Mouse (Mus musculus) kidney, embryonic 14.5 days (tissue): ENCODE data around the gene Sparc. TPM values are rescaled to one million over a fixed set of nuclear protein-coding genes. Genes with fewer than 3 reads are reported as not detected.
A peak's percentile ranks its signal among the peaks of the same experiment; 100 is the strongest.

Experiments
- ATAC-seq: fragments of 200-750 bp; cut with Nextera tagmentation; 2 replicates; pipeline ENCODE4 v1.8.0; 2017; ENCODE audit warnings: moderate number of reproducible peaks, mild to moderate bottlenecking, moderate TSS enrichment, moderate library complexity; ENCODE audit not compliant: low FRiP score, low TSS enrichment
- H3K27ac ChIP-seq: fragments of 300-500 bp; sonication (generic); 2 replicates; pipeline ENCODE4 v1.5.1; 2014; ENCODE audit warnings: low read depth, mild to moderate bottlenecking, low read length, moderate library complexity, mixed read lengths
- H3K27me3 ChIP-seq: fragments of 300-500 bp; sonication (generic); 2 replicates; pipeline ENCODE4 v1.6.1; 2014; ENCODE audit warnings: mild to moderate bottlenecking, low read length; ENCODE audit not compliant: control insufficient read depth, insufficient read depth
- H3K36me3 ChIP-seq: fragments of 300-500 bp; sonication (generic); 2 replicates; pipeline ENCODE4 v1.6.1; 2014; ENCODE audit warnings: low read length, mixed read lengths; ENCODE audit not compliant: control insufficient read depth, insufficient read depth
- H3K4me1 ChIP-seq: fragments of 300-500 bp; sonication (generic); 2 replicates; pipeline ENCODE4 v1.6.1; 2014; ENCODE audit warnings: low read length, mixed read lengths; ENCODE audit not compliant: control insufficient read depth, insufficient read depth
- H3K4me2 ChIP-seq: fragments of 300-500 bp; sonication (generic); replicated peaks from 2 replicates; pipeline ENCODE4 v1.6.1; 2014; ENCODE audit warnings: low read depth, mild to moderate bottlenecking, low read length
- H3K4me3 ChIP-seq: fragments of 300-500 bp; sonication (generic); 2 replicates; pipeline ENCODE4 v1.5.1; 2014; ENCODE audit warnings: mild to moderate bottlenecking, low read length
- H3K9ac ChIP-seq: fragments of 300-500 bp; sonication (generic); 2 replicates; pipeline ENCODE4 v1.6.1; 2014; ENCODE audit warnings: low read depth, mild to moderate bottlenecking, low read length, moderate library complexity
- H3K9me3 ChIP-seq: fragments of 300-500 bp; sonication (generic); 2 replicates; pipeline ENCODE4 v1.6.1; 2016; ENCODE audit warnings: low read length; ENCODE audit not compliant: control insufficient read depth
- WGBS: fragments of 180-500 bp; shearing (Covaris S2); extraction: QIAGEN DNeasy Blood & Tissue Kit; methylation state at CpG from one replicate; pipeline ENCODE4 v1.1.7; 2014; 5-methylcytosine and 5-hydroxymethylcytosine counted together
- polyA plus RNA-seq: library from polyadenylated mRNA; unstranded; fragments of >200 nt; fragmentation: Nextera tagmentation; extraction: Ambion mirVana; gene quantifications from 2 replicates; pipeline ENCODE4 v1.2.1, GENCODE M21; 2014

Gene Sparc
- polyA plus RNA-seq, 1 experiment from 2014 or later = 919 TPM

- peaks cover 5% of the 10 kb centered on the region; the same call in 1 of the 2 replicates for H3K4me1 ChIP-seq
- no peaks in the 10 kb centered on the region for H3K27me3 ChIP-seq
- peaks cover 83% of the 10 kb centered on the region for H3K36me3 ChIP-seq
- H3K4me3 ChIP-seq = no peak overlapping the region
- no peaks in the 10 kb centered on the region for H3K9me3 ChIP-seq
- WGBS = 15% methylated on average over 8 of the region's 8 CpGs
- no peak overlapping the region for H3K9ac ChIP-seq
- ATAC-seq = peak; percentile 96
- H3K4me2 ChIP-seq = no peak overlapping the region
- H3K27ac ChIP-seq = peak overlapping the region; percentile 75
Observed at GRCm38 (mm10) chr11:55405601-55406469, 17.1 kb downstream of the Sparc start.

GRCm38 (mm10) chr11:55404659-55405457 is 18.1 kb downstream of the Sparc start:
- Histone ChIP-seq H3K9me3 (no peaks in the 10 kb centered on the region), H3K4me1 (0 out of 2 replicates have a peak, but pooled peaks cover 5% of the 10 kb centered on the region), H3K36me3 (peaks cover 90% of the 10 kb centered on the region), H3K27me3 (no peaks in the 10 kb centered on the region), H3K4me3 (no peak overlapping the region), H3K4me2 (no peak overlapping the region), H3K27ac (peak overlapping the region; percentile 75), H3K9ac (no peak overlapping the region)
- no peak for ATAC-seq
- WGBS = 87% methylated on average over 9 of the region's 9 CpGs

GRCm38 (mm10) chr11:55400863-55401262 is 22.1 kb downstream of the Sparc start:
- no peak for ATAC-seq
- Histone ChIP-seq H3K27ac (no peak overlapping the region), H3K9ac (no peak overlapping the region), H3K9me3 (no peaks in the 10 kb centered on the region), H3K4me3 (no peak overlapping the region), H3K36me3 (peaks cover 84% of the 10 kb centered on the region), H3K4me1 (no peaks in the 10 kb centered on the region), H3K4me2 (no peak overlapping the region), H3K27me3 (no peaks in the 10 kb centered on the region)
- WGBS = 98% methylated on average over 2 of the region's 2 CpGs

GRCm38 (mm10) chr11:55398371-55398770 is 24.6 kb downstream of the Sparc start:
- no peaks in the 10 kb centered on the region for H3K4me1 ChIP-seq
- ATAC-seq = no peak
- no peak overlapping the region for H3K27ac ChIP-seq
- WGBS = 92% methylated on average over 8 of the region's 8 CpGs
- H3K9ac ChIP-seq = no peak overlapping the region
- H3K27me3 ChIP-seq = no peaks in the 10 kb centered on the region
- H3K4me2 ChIP-seq = no peak overlapping the region
- H3K9me3 ChIP-seq = no peaks in the 10 kb centered on the region
- H3K4me3 ChIP-seq = no peak overlapping the region
- peaks cover 73% of the 10 kb centered on the region for H3K36me3 ChIP-seq

GRCm38 (mm10) chr11:55397441-55397840 is 25.5 kb downstream of the Sparc start:
- Histone ChIP-seq H3K36me3 (peaks cover 64% of the 10 kb centered on the region), H3K4me3 (no peak overlapping the region), H3K9ac (no peak overlapping the region), H3K27me3 (no peaks in the 10 kb centered on the region), H3K4me1 (no peaks in the 10 kb centered on the region), H3K4me2 (no peak overlapping the region), H3K9me3 (no peaks in the 10 kb centered on the region), H3K27ac (no peak overlapping the region)
- 90% methylated on average over 9 of the region's 9 CpGs for whole genome bisulfite sequencing
- ATAC-seq = no peak

GRCm38 (mm10) chr11:55397036-55397435 is 25.9 kb downstream of the Sparc start:
- Histone ChIP-seq H3K36me3 (peaks cover 60% of the 10 kb centered on the region), H3K27ac (no peak overlapping the region), H3K9ac (no peak overlapping the region), H3K4me3 (no peak overlapping the region), H3K9me3 (no peaks in the 10 kb centered on the region), H3K4me2 (no peak overlapping the region), H3K27me3 (no peaks in the 10 kb centered on the region), H3K4me1 (no peaks in the 10 kb centered on the region)
- ATAC-seq = no peak
- 86% methylated on average over 2 of the region's 2 CpGs for WGBS

- Histone ChIP-seq H3K27me3 (no peaks in the 10 kb centered on the region), H3K4me2 (no peak overlapping the region), H3K4me3 (no peak overlapping the region), H3K4me1 (no peaks in the 10 kb centered on the region), H3K27ac (no peak overlapping the region), H3K36me3 (peaks cover 46% of the 10 kb centered on the region), H3K9ac (no peak overlapping the region), H3K9me3 (no peaks in the 10 kb centered on the region)
- ATAC-seq = no peak
- 76% methylated on average over 7 of the region's 7 CpGs for WGBS
Observed at GRCm38 (mm10) chr11:55395073-55395642, 27.8 kb downstream of the Sparc start.

GRCm38 (mm10) chr11:55394592-55394991 is 28.4 kb downstream of the Sparc start:
- ATAC-seq = no peak
- Histone ChIP-seq H3K9ac (no peak overlapping the region), H3K9me3 (no peaks in the 10 kb centered on the region), H3K4me1 (no peaks in the 10 kb centered on the region), H3K4me2 (no peak overlapping the region), H3K27ac (no peak overlapping the region), H3K4me3 (no peak overlapping the region), H3K27me3 (no peaks in the 10 kb centered on the region), H3K36me3 (peaks cover 40% of the 10 kb centered on the region)
- 69% methylated on average over 6 of the region's 6 CpGs for WGBS
